Mouse (Mus musculus) liver, embryonic 14.5 days (tissue): ENCODE measurements around the gene Lrrc49. TPM values are rescaled to one million over a fixed set of nuclear protein-coding genes. Genes with fewer than 3 reads are reported as not detected.

Experiments
- ATAC-seq: fragments of 200-750 bp; cut with Nextera tagmentation; 2 replicates; pipeline ENCODE4 v1.8.0; 2017; ENCODE audit warnings: moderate number of reproducible peaks, mild to moderate bottlenecking, moderate library complexity; ENCODE audit not compliant: insufficient read depth
- DNase-seq, 3 experiments: peaks; one replicate each; pipeline ENCODE4 v3.0.0-alpha.2; 2012 to 2013; ENCODE audit warnings: low read depth in 3 of 3, low spot score in 3 of 3
- H3K27ac ChIP-seq: fragments of 300-500 bp; sonication (generic); 2 replicates; pipeline ENCODE4 v1.5.1; 2014; ENCODE audit warnings: moderate library complexity, mild to moderate bottlenecking, control low read depth, inconsistent platforms
- H3K27me3 ChIP-seq: fragments of 300-500 bp; sonication (generic); 2 replicates; pipeline ENCODE4 v1.6.1; 2014; ENCODE audit warnings: mild to moderate bottlenecking, low read length, moderate library complexity; ENCODE audit not compliant: control insufficient read depth, insufficient read depth
- H3K36me3 ChIP-seq: fragments of 300-500 bp; sonication (generic); replicated peaks from 2 replicates; pipeline ENCODE4 v1.6.1; 2014; ENCODE audit warnings: low read depth; ENCODE audit not compliant: control insufficient read depth, insufficient read depth
- H3K4me1 ChIP-seq, 2 experiments: fragments of 200-500 bp in 1 of 2; fragments of 300-500 bp in 1 of 2; sonication (generic) in 1 of 2; replicated peaks; 2 replicates each; pipeline ENCODE4 v1.6.1; 2012 to 2014; ENCODE audit warnings: antibody characterized with exemption in 1 of 2, inconsistent platforms in 1 of 2, low read length in 1 of 2; ENCODE audit not compliant: control insufficient read depth in 2 of 2, insufficient read depth in 2 of 2
- H3K4me2 ChIP-seq: fragments of 300-500 bp; sonication (generic); 2 replicates; pipeline ENCODE4 v1.6.1; 2014; ENCODE audit warnings: low read depth, mild to moderate bottlenecking, control low read depth, moderate library complexity
- H3K4me3 ChIP-seq, 2 experiments: fragments of 200-500 bp in 1 of 2; fragments of 300-500 bp in 1 of 2; sonication (generic) in 1 of 2; 2 replicates each; pipeline ENCODE4 v1.5.1; 2012 to 2014; ENCODE audit warnings: low read depth in 2 of 2, low read length in 2 of 2, mild to moderate bottlenecking in 2 of 2, control low read depth in 1 of 2, inconsistent platforms in 1 of 2, moderate library complexity in 1 of 2; ENCODE audit not compliant: insufficient read depth in 1 of 2
- H3K9ac ChIP-seq: fragments of 300-500 bp; sonication (generic); replicated peaks from 2 replicates; pipeline ENCODE4 v1.6.1; 2014; ENCODE audit warnings: mild to moderate bottlenecking, control low read depth, moderate library complexity
- H3K9me3 ChIP-seq: fragments of 300-500 bp; sonication (generic); 2 replicates; pipeline ENCODE4 v1.6.1; 2016; ENCODE audit warnings: low read length, mixed read lengths; ENCODE audit not compliant: control insufficient read depth
- CTCF ChIP-seq: IDR thresholded peaks from 2 replicates; pipeline ENCODE4 v1.5.1; 2016; ENCODE audit warnings: antibody characterized with exemption, low read depth, control low read depth
- EP300 ChIP-seq: IDR thresholded peaks from 2 replicates; pipeline ENCODE4 v1.6.1; 2016; ENCODE audit warnings: antibody characterized with exemption, low read depth
- WGBS: fragments of 180-500 bp; shearing (Covaris S2); extraction: QIAGEN DNeasy Blood & Tissue Kit; methylation state at CpG from one replicate; pipeline ENCODE4 v1.1.7; 2014; ENCODE audit not compliant: insufficient replicate concordance; 5-methylcytosine and 5-hydroxymethylcytosine counted together
- polyA plus RNA-seq, 2 experiments: library from polyadenylated mRNA; depleted of rRNA in 1 of 2; stranded (reverse) in 1 of 2; unstranded in 1 of 2; fragments of >200 nt; fragmentation: Nextera tagmentation in 1 of 2; extraction: Ambion mirVana in 1 of 2; gene quantifications; 2 replicates each; pipeline versions ENCODE4 v1.2.1 to v1.2.3; 2012 to 2014

Gene Lrrc49
- polyA plus RNA-seq, 2 experiments: 0.54 to 0.72 TPM

- Histone ChIP-seq H3K36me3 (no peaks in the 10 kb centered on the region), H3K4me3 (no peak overlapping the region), H3K4me2 (no peak overlapping the region), H3K4me1 (no peaks in the 10 kb centered on the region), H3K9me3 (no peaks in the 10 kb centered on the region), H3K9ac (no peak overlapping the region), H3K27me3 (no peaks in the 10 kb centered on the region), H3K27ac (no peak overlapping the region)
- 59% methylated on average over 6 of the region's 6 CpGs for WGBS
- DNase-seq (no peak), ATAC-seq (no peak)
- TF ChIP-seq EP300 (no peak), CTCF (no peak)
Observed at GRCm38 (mm10) chr9:60668886-60669285, 19.1 kb downstream of the Lrrc49 start.

- H3K27ac ChIP-seq: no peak overlapping the region
- no peak for DNase-seq
- no peak overlapping the region for H3K4me2 ChIP-seq
- TF ChIP-seq CTCF (no peak), EP300 (no peak)
- no peaks in the 10 kb centered on the region for H3K9me3 ChIP-seq
- H3K27me3 ChIP-seq: no peaks in the 10 kb centered on the region
- H3K9ac ChIP-seq: no peak overlapping the region
- no peak for ATAC-seq
- H3K4me3 ChIP-seq: no peak overlapping the region
- WGBS: 78% methylated on average over 3 of the region's 3 CpGs
- H3K4me1 ChIP-seq: no peaks in the 10 kb centered on the region
- no peaks in the 10 kb centered on the region for H3K36me3 ChIP-seq
Observed at GRCm38 (mm10) chr9:60665535-60665934, 22.4 kb downstream of the Lrrc49 start.

DNA sequence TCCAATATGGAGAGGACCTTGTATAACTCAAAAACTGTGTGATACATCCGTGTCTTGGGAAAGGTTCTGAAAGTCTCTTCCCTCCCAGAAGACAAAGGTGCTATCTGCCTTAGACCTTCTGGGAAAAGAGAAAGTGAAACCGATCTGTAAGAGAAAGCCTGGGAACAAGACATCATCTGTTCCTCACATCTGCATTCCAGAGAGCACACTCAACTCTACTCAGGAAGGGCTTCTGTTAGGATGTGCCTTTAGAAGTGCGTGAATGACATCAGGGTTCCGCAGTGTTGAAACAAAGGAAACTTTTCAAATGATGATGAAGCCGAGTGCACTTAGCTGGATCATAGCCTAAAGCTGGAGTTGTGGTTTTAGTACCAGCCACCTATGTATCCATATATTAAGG is 23.1 kb downstream of the Lrrc49 start:
- no peaks in the 10 kb centered on the region for H3K27me3 ChIP-seq
- H3K4me2 ChIP-seq: no peak overlapping the region
- 74% methylated on average over 5 of the region's 5 CpGs for WGBS
- no peaks in the 10 kb centered on the region for H3K36me3 ChIP-seq
- H3K4me1 ChIP-seq: no peaks in the 10 kb centered on the region
- DNase-seq (no peak), ATAC-seq (no peak)
- no peak overlapping the region for H3K9ac ChIP-seq
- no peak overlapping the region for H3K27ac ChIP-seq
- TF ChIP-seq CTCF (no peak), EP300 (no peak)
- no peak overlapping the region for H3K4me3 ChIP-seq
- no peaks in the 10 kb centered on the region for H3K9me3 ChIP-seq

GRCm38 (mm10) chr9:60664385-60664784 is 23.6 kb downstream of the Lrrc49 start:
- TF ChIP-seq CTCF (no peak), EP300 (no peak)
- H3K9ac ChIP-seq: no peak overlapping the region
- no peaks in the 10 kb centered on the region for H3K36me3 ChIP-seq
- no peak for ATAC-seq
- no peaks in the 10 kb centered on the region for H3K27me3 ChIP-seq
- no peaks in the 10 kb centered on the region for H3K4me1 ChIP-seq
- no peak overlapping the region for H3K4me3 ChIP-seq
- H3K9me3 ChIP-seq: no peaks in the 10 kb centered on the region
- H3K27ac ChIP-seq: no peak overlapping the region
- no peak overlapping the region for H3K4me2 ChIP-seq
- 77% methylated on average over 12 of the region's 12 CpGs for WGBS
- no peak for DNase-seq

DNA sequence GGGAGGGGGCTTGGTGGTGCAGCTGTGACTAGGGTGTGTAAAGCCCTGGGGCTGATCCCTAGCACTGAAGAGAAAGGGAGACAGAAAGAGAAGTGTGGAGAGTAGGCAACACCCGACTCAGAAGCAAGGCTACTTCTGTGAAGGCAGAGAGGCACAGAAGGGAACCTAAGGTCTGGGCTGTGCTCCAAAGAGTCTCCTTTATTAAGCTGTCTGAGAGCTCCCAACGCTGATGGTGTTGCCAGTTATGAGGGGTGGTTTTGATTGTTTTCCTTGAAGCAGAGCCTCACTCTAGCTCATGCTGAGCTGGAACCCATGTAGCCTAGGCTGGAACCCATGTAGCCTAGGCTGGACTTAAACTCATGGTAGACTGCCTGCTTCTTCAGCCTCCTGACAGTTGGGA is 25.0 kb downstream of the Lrrc49 start:
- H3K9ac ChIP-seq: no peak overlapping the region
- H3K4me2 ChIP-seq: no peak overlapping the region
- TF ChIP-seq EP300 (no peak), CTCF (no peak)
- DNase-seq: no peak
- no peak overlapping the region for H3K4me3 ChIP-seq
- H3K9me3 ChIP-seq: no peaks in the 10 kb centered on the region
- no peaks in the 10 kb centered on the region for H3K27me3 ChIP-seq
- no peak overlapping the region for H3K27ac ChIP-seq
- H3K36me3 ChIP-seq: no peaks in the 10 kb centered on the region
- WGBS: 50% methylated on average over 2 of the region's 2 CpGs
- no peak for ATAC-seq
- H3K4me1 ChIP-seq: no peaks in the 10 kb centered on the region
